Mouse (Mus musculus): ENCODE data around the gene Inca1. TPM values are rescaled to one million over a fixed set of nuclear protein-coding genes. Genes with fewer than 3 reads are reported as not detected.

Gene Inca1
- polyA plus RNA-seq, 1 experiment from 2014 or later, result 1.5 TPM

- H3K27ac ChIP-seq (replicated peaks), result peak within 1 kb of the TSS; percentile 98
- H3K36me3 ChIP-seq, result peaks cover 49% of the 10 kb centered on the region
- under 1% methylated on average over 63 of the region's 63 CpGs for WGBS
- peak within 1 kb of the TSS; percentile 94 for H3K4me2 ChIP-seq (replicated peaks)
- H3K27me3 ChIP-seq, result no peaks in the 10 kb centered on the region
- peak; percentile 93 for ATAC-seq (replicated peaks)
- H3K4me3 ChIP-seq, result peak within 1 kb of the TSS; percentile 65
- H3K9me3 ChIP-seq, result no peaks in the 10 kb centered on the region
- peaks cover 41% of the 10 kb centered on the region for H3K4me1 ChIP-seq
- H3K9ac ChIP-seq (replicated peaks), result peak within 1 kb of the TSS; percentile 87
Observed at GRCm38 (mm10) chr11:70646691-70647650, 53.0 kb downstream of the Inca1 start, which contains the start of the genes Rnf167 and Slc25a11. Gene Rnf167, plus strand, starts transcription at chr11:70647235. Gene Slc25a11, minus strand, starts transcription at chr11:70647479.

GRCm38 (mm10) chr11:70646259-70646555, 53.7 kb downstream of the Inca1 start:
- H3K27me3 ChIP-seq, result no peaks in the 10 kb centered on the region
- peaks cover 37% of the 10 kb centered on the region for H3K4me1 ChIP-seq
- peak overlapping the region; percentile 75 for H3K4me2 ChIP-seq (replicated peaks)
- H3K27ac ChIP-seq (replicated peaks), result peak overlapping the region; percentile 98
- no peaks in the 10 kb centered on the region for H3K9me3 ChIP-seq
- ATAC-seq (replicated peaks), result no peak
- WGBS, result 8% methylated on average over 3 of the region's 3 CpGs
- H3K36me3 ChIP-seq, result peaks cover 42% of the 10 kb centered on the region
- peak overlapping the region; percentile 87 for H3K9ac ChIP-seq (replicated peaks)
- peak overlapping the region; percentile 65 for H3K4me3 ChIP-seq

GRCm38 (mm10) chr11:70645461-70646258, 54.3 kb downstream of the Inca1 start:
- Histone ChIP-seq H3K27me3 (no peaks in the 10 kb centered on the region), H3K36me3 (peaks cover 36% of the 10 kb centered on the region), H3K4me1 (peaks cover 37% of the 10 kb centered on the region), H3K9ac (replicated peaks) (peak overlapping the region; percentile 87), H3K27ac (replicated peaks) (no peak overlapping the region), H3K9me3 (no peaks in the 10 kb centered on the region), H3K4me3 (peak overlapping the region; percentile 65), H3K4me2 (replicated peaks) (peak overlapping the region; percentile 75)
- 89% methylated on average over 12 of the region's 12 CpGs for WGBS
- no peak for ATAC-seq (replicated peaks)

- WGBS, result 95% methylated on average over 8 of the region's 8 CpGs
- Histone ChIP-seq H3K4me1 (peaks cover 35% of the 10 kb centered on the region), H3K9me3 (no peaks in the 10 kb centered on the region), H3K4me3 (no peak overlapping the region), H3K9ac (replicated peaks) (no peak overlapping the region), H3K27me3 (no peaks in the 10 kb centered on the region), H3K4me2 (replicated peaks) (no peak overlapping the region), H3K27ac (replicated peaks) (no peak overlapping the region), H3K36me3 (peaks cover 26% of the 10 kb centered on the region)
- ATAC-seq (replicated peaks), result no peak
Observed at GRCm38 (mm10) chr11:70644564-70645103, 55.3 kb downstream of the Inca1 start.

GRCm38 (mm10) chr11:70643051-70643450, 56.9 kb downstream of the Inca1 start:
- H3K36me3 ChIP-seq, result peaks cover 17% of the 10 kb centered on the region
- peaks cover 19% of the 10 kb centered on the region for H3K4me1 ChIP-seq
- H3K9me3 ChIP-seq, result no peaks in the 10 kb centered on the region
- WGBS, result 90% methylated on average over 6 of the region's 6 CpGs
- H3K27me3 ChIP-seq, result no peaks in the 10 kb centered on the region
- H3K4me3 ChIP-seq, result no peak overlapping the region
- no peak for ATAC-seq (replicated peaks)
- H3K4me2 ChIP-seq (replicated peaks), result no peak overlapping the region
- H3K9ac ChIP-seq (replicated peaks), result no peak overlapping the region
- H3K27ac ChIP-seq (replicated peaks), result no peak overlapping the region

- Histone ChIP-seq H3K4me1 (peaks cover 13% of the 10 kb centered on the region), H3K4me2 (replicated peaks) (no peak overlapping the region), H3K4me3 (no peak overlapping the region), H3K36me3 (peaks cover 17% of the 10 kb centered on the region), H3K9ac (replicated peaks) (no peak overlapping the region), H3K27me3 (no peaks in the 10 kb centered on the region), H3K27ac (replicated peaks) (no peak overlapping the region), H3K9me3 (no peaks in the 10 kb centered on the region)
- 84% methylated on average over 7 of the region's 7 CpGs for WGBS
- no peak for ATAC-seq (replicated peaks)
Observed at GRCm38 (mm10) chr11:70641241-70641640, 58.7 kb downstream of the Inca1 start.

- H3K4me3 ChIP-seq, result no peak overlapping the region
- H3K9ac ChIP-seq (replicated peaks), result no peak overlapping the region
- peaks cover under 1% of the 10 kb centered on the region; the same call in 1 of the 2 replicates for H3K4me1 ChIP-seq
- H3K9me3 ChIP-seq, result no peaks in the 10 kb centered on the region
- no peak overlapping the region for H3K27ac ChIP-seq (replicated peaks)
- ATAC-seq (replicated peaks), result no peak
- H3K4me2 ChIP-seq (replicated peaks), result no peak overlapping the region
- H3K27me3 ChIP-seq, result no peaks in the 10 kb centered on the region
- WGBS, result 87% methylated on average over 8 of the region's 8 CpGs
- H3K36me3 ChIP-seq, result peaks cover 15% of the 10 kb centered on the region
Observed at GRCm38 (mm10) chr11:70639976-70640375, 60.0 kb downstream of the Inca1 start.

GRCm38 (mm10) chr11:70638714-70639278, 61.2 kb downstream of the Inca1 start, which contains the start of gene Gp1ba:
Gene Gp1ba, plus strand, starts transcription at chr11:70639122.
- H3K4me3 ChIP-seq, result no peak within 1 kb of the TSS
- H3K4me2 ChIP-seq (replicated peaks), result no peak within 1 kb of the TSS
- 59% methylated on average over 5 of the region's 5 CpGs for WGBS
- 0 out of 2 replicates have a peak, but pooled peaks cover 5% of the 10 kb centered on the region for H3K36me3 ChIP-seq
- H3K27ac ChIP-seq (replicated peaks), result no peak within 1 kb of the TSS
- no peaks in the 10 kb centered on the region for H3K27me3 ChIP-seq
- H3K9ac ChIP-seq (replicated peaks), result no peak within 1 kb of the TSS
- H3K4me1 ChIP-seq, result no peaks in the 10 kb centered on the region
- no peaks in the 10 kb centered on the region for H3K9me3 ChIP-seq
- ATAC-seq (replicated peaks), result no peak

Small RNAs within 50 kb of the gene (microRNA-seq; reads per million reads assigned to microRNA genes)
- not detected for gene Mir6925

Other genes starting within 250 kb of the Inca1 start
- gene Med11, start 248.2 kb downstream of the Inca1 start, polyA plus RNA-seq (2015; fragmentation: Nextera tagmentation; extraction: Ambion mirVana), result 40.2 and 45.0 TPM in 2 replicates
- 0.52 and 0.56 TPM in 2 replicates for gene Zmynd15, start 240.7 kb downstream of the Inca1 start, polyA plus RNA-seq (2015; fragmentation: Nextera tagmentation; extraction: Ambion mirVana)
- gene Cxcl16, start 240.2 kb downstream of the Inca1 start, polyA plus RNA-seq (2015; fragmentation: Nextera tagmentation; extraction: Ambion mirVana), result 1.4 and 1.9 TPM in 2 replicates
- gene Tm4sf5, start 194.9 kb downstream of the Inca1 start, polyA plus RNA-seq (2015; fragmentation: Nextera tagmentation; extraction: Ambion mirVana), result 1.0 and 2.0 TPM in 2 replicates
- gene Vmo1, start 185.5 kb downstream of the Inca1 start, polyA plus RNA-seq (2015; fragmentation: Nextera tagmentation; extraction: Ambion mirVana), result 0.29 and 0.36 TPM in 2 replicates
- 0.14 TPM in 1 of 2 replicates, not detected in the other for gene Gltpd2, start 181.0 kb downstream of the Inca1 start, polyA plus RNA-seq (2015; fragmentation: Nextera tagmentation; extraction: Ambion mirVana)
- 750 and 789 TPM in 2 replicates for gene Psmb6, start 174.8 kb downstream of the Inca1 start, polyA plus RNA-seq (2015; fragmentation: Nextera tagmentation; extraction: Ambion mirVana)
- gene Gm40193, start 167.2 kb downstream of the Inca1 start, polyA plus RNA-seq (2015; fragmentation: Nextera tagmentation; extraction: Ambion mirVana), result not detected in 2 replicates
- gene Pld2, start 160.1 kb downstream of the Inca1 start, polyA plus RNA-seq (2015; fragmentation: Nextera tagmentation; extraction: Ambion mirVana), result 7.0 and 8.2 TPM in 2 replicates
- gene Mink1, start 137.3 kb downstream of the Inca1 start, polyA plus RNA-seq (2015; fragmentation: Nextera tagmentation; extraction: Ambion mirVana), result 14.3 and 15.6 TPM in 2 replicates
- not detected in 2 replicates for gene 4930544D05Rik, start 84.3 kb downstream of the Inca1 start, polyA plus RNA-seq (2015; fragmentation: Nextera tagmentation; extraction: Ambion mirVana)
- 0.34 TPM in 1 of 2 replicates, not detected in the other for gene Chrne, start 80.9 kb downstream of the Inca1 start, polyA plus RNA-seq (2015; fragmentation: Nextera tagmentation; extraction: Ambion mirVana)
- 0.08 and 0.24 TPM in 2 replicates for gene Gp1ba, start 61.0 kb downstream of the Inca1 start, polyA plus RNA-seq (2015; fragmentation: Nextera tagmentation; extraction: Ambion mirVana)
- gene Rnf167, start 52.9 kb downstream of the Inca1 start, polyA plus RNA-seq (2015; fragmentation: Nextera tagmentation; extraction: Ambion mirVana), result 126 and 130 TPM in 2 replicates
- 167 and 168 TPM in 2 replicates for gene Slc25a11, start 52.7 kb downstream of the Inca1 start, polyA plus RNA-seq (2015; fragmentation: Nextera tagmentation; extraction: Ambion mirVana)
- 683 and 724 TPM in 2 replicates for gene Pfn1, start 45.5 kb downstream of the Inca1 start, polyA plus RNA-seq (2015; fragmentation: Nextera tagmentation; extraction: Ambion mirVana)
- 6.3 and 8.4 TPM in 2 replicates for gene Eno3, start 43.0 kb downstream of the Inca1 start, polyA plus RNA-seq (2015; fragmentation: Nextera tagmentation; extraction: Ambion mirVana)
- gene Spag7, start 30.7 kb downstream of the Inca1 start, polyA plus RNA-seq (2015; fragmentation: Nextera tagmentation; extraction: Ambion mirVana), result 148 and 153 TPM in 2 replicates
- gene Camta2, start 12.1 kb downstream of the Inca1 start, polyA plus RNA-seq (2015; fragmentation: Nextera tagmentation; extraction: Ambion mirVana), result 17.0 and 17.6 TPM in 2 replicates
- 1.4 and 1.5 TPM in 2 replicates for gene Kif1c, start 393 bp upstream of the Inca1 start, polyA plus RNA-seq (2015; fragmentation: Nextera tagmentation; extraction: Ambion mirVana)
- 15.5 and 16.9 TPM in 2 replicates for gene Zfp3, start 64.1 kb upstream of the Inca1 start, polyA plus RNA-seq (2015; fragmentation: Nextera tagmentation; extraction: Ambion mirVana)
- gene Scimp, start 112.4 kb upstream of the Inca1 start, polyA plus RNA-seq (2015; fragmentation: Nextera tagmentation; extraction: Ambion mirVana), result not detected in 2 replicates
- 85.1 and 87.4 TPM in 2 replicates for gene Rabep1, start 144.6 kb upstream of the Inca1 start, polyA plus RNA-seq (2015; fragmentation: Nextera tagmentation; extraction: Ambion mirVana)

Data from forebrain, embryonic 15.5 days (tissue).